Comparison of ENCODE assay signal across 17 mouse cellular contexts in the genomic region with DNA sequence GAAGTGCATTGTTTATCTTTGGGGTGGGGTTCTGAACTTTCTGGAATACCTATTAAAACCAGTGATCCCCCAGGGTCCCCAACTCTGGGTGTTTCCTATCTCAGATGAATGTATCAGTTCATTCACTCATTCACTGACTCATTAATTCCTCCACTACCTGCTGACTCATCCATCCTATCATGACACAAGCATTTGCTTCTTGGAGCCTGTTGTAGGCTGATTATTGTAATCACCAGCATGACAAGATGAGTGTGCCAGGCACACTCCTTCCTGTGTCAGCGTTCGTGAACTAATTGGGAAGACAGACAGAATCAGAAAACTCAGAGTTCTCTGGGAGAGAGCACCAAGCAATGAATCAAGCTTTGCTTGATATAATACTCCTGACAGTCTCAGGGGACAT. TPM values are rescaled to one million over a fixed set of nuclear protein-coding genes. Genes with fewer than 3 reads are reported as not detected.
"Had no signal": no experiment of that assay in that cellular context is flagged by ENCODE, and none has a peak within 500 bp of the region (broad histone marks: within the 10 kb centered on the region; RNA-seq: fewer than 3 reads in every experiment).

No protein-coding gene starts in this region.

- DNase-seq: lung, adult 18-20 months; lung, embryonic 14.5 days; lung, postnatal 14 days; lung, postnatal 36 days; midbrain, embryonic 14.5 days; retina, postnatal 1 day; right cerebral cortex, postnatal 14 days; thymus, adult 18-20 months; thymus, postnatal 14 days; thymus, postnatal 36 days had no signal

- H3K27ac ChIP-seq: midbrain, embryonic 10.5 days; midbrain, embryonic 12.5 days; neural tube, embryonic 13.5 days; neural tube, embryonic 15.5 days; stomach, embryonic 15.5 days had no signal

- H3K9me3 ChIP-seq: midbrain, embryonic 10.5 days; midbrain, embryonic 12.5 days; neural tube, embryonic 13.5 days; neural tube, embryonic 15.5 days; stomach, embryonic 15.5 days had no signal

- H3K4me2 ChIP-seq: lung, embryonic 14.5 days; midbrain, embryonic 12.5 days; neural tube, embryonic 13.5 days; neural tube, embryonic 15.5 days; stomach, embryonic 15.5 days had no signal

- H3K4me3 ChIP-seq: midbrain, embryonic 10.5 days; midbrain, embryonic 12.5 days; myocyte; neural tube, embryonic 13.5 days; neural tube, embryonic 15.5 days; stomach, embryonic 15.5 days had no signal

- H3K4me1 ChIP-seq: midbrain, embryonic 10.5 days; midbrain, embryonic 12.5 days; neural tube, embryonic 13.5 days; neural tube, embryonic 15.5 days; stomach, embryonic 15.5 days had no signal

- ATAC-seq: midbrain, embryonic 16.5 days had no signal

- H3K27me3 ChIP-seq: midbrain, embryonic 12.5 days; neural tube, embryonic 13.5 days; neural tube, embryonic 15.5 days; stomach, embryonic 15.5 days had no signal

- H3K9ac ChIP-seq: lung, embryonic 14.5 days; midbrain, embryonic 12.5 days; neural tube, embryonic 13.5 days; neural tube, embryonic 15.5 days; stomach, embryonic 15.5 days had no signal

- H3K36me3 ChIP-seq: midbrain, embryonic 10.5 days; midbrain, embryonic 12.5 days; neural tube, embryonic 13.5 days; neural tube, embryonic 15.5 days; stomach, embryonic 15.5 days had no signal

RNA-seq across cellular contexts. Expression of gene Col6a5, which starts 36.8 kb away (rescaled TPM):
- polyA plus RNA-seq: midbrain, embryonic 10.5 days; myocyte had no signal
